Mouse (Mus musculus) right cerebral cortex, postnatal 4 days (tissue): ENCODE results near the gene Higd1a.

Experiments
- DNase-seq: peaks from one replicate; pipeline ENCODE4 v3.0.0-alpha.2; 2022

Gene Higd1a

GRCm38 (mm10) chr9:121858153-121858488 is at the start of gene Higd1a:
Gene Higd1a, minus strand, starts transcription at chr9:121858362.
- no peak for DNase-seq

DNA sequence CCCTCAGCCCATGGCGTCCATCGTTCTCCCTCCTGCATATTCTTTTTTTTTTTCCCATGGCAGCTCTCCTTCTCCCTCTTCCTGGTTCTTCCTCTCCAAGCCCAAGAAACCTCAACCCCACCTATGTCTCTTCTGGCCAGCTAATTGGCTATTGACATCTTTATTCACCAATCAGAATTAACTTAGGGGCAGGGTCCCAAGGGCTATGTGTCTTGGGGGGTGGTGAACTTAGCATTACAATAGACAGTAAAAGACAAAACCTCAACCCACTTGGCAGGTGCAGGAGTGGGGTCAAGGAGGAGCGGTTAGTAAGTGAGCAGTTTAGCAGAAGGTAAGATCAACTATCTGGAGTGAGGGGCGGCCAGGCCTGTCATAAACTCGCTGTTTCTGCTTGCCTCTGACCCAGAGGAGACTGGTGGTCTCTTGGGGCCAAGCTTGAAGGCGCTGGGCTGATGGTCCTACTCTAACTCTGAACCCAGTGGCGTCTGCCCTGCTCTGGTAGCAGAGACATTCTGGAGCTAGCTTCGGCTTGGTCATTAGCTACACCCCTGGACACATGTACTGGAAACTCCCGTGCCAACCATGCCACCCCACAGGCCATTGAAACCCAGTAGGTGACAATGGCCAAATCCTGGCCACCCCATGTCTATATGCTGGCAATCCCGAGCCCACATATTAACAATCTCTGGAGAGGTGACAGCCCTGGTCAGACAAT is 49.4 kb upstream of the Higd1a start:
- peak; percentile 0 for DNase-seq

DNA sequence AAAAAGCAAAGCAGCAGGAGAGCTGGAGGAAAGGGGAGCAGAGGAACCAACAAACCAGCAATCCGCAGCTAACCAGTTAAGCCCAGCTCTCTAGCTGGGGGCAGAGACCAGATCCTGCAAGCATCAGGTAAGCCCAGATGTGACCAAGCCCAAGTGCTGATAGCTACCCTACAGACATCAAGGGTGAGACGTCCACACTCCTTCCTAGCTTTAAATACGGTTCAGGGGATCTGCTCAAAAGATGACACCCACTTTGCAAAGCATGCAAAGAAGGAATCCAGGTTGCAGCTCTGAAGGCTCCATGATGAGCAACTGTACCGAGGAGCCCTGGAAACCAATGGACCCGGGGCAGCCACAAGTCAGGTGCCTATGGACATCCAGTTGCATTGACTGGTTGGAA is 48.3 kb upstream of the Higd1a start:
- no peak for DNase-seq

GRCm38 (mm10) chr9:121905556-121906185 is 47.5 kb upstream of the Higd1a start:
- DNase-seq: no peak

- no peak for DNase-seq
These were observed 46.8 kb upstream of the Higd1a start for GRCm38 (mm10) chr9:121904946-121905345.

GRCm38 (mm10) chr9:121904319-121904718 is 46.2 kb upstream of the Higd1a start:
- peak; percentile 0 for DNase-seq

- peak; percentile 3 for DNase-seq
These were observed 45.5 kb upstream of the Higd1a start for GRCm38 (mm10) chr9:121903476-121904305.

DNA sequence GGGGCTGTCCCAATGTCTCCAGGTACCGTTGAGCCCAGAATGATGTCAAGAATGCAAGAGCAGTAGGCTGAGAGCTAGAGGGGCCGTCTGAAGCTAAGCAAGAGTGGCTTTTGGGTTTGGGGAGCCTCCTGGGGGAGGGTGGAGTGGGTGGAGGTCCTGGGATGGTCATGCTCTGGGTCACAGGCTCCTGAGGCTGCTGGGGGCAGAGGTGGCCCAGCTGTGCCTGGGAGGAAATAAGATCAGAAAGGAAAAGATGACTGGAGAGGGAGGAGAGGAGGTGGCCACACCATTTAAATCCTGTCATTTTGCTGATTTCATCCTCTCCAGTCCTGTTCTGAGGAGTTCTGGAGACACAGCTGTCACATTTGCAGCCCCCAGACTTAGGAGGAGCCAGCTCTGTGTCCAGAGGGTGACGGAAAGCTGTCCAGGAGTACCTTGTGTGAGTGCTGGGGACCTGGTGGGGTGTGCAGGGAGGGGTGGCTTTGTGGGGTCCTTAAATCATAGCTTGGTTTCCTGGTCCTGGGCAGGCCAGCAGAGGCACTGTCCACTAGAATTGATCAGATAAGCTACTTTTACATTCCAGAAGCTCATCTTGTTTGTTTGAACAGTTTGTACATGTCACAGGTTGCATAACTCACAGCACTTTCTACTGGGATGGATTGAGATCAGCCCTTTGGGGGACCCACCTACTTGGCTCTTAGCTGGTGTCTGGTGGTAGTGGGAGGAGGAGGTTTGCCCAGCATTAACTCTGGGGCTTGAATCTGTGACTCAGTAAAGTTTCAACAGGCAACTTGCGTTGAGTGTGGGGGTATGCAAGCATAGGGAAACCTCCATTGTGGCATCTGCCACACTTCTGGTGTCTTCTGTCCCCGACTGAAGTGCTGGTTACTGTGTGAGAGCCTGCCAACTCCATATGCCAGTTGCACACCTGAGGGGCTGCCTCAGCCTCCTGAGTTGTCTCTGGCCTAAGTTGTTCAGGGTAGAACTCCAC is 43.8 kb upstream of the Higd1a start:
- peak; percentile 1 for DNase-seq

DNA sequence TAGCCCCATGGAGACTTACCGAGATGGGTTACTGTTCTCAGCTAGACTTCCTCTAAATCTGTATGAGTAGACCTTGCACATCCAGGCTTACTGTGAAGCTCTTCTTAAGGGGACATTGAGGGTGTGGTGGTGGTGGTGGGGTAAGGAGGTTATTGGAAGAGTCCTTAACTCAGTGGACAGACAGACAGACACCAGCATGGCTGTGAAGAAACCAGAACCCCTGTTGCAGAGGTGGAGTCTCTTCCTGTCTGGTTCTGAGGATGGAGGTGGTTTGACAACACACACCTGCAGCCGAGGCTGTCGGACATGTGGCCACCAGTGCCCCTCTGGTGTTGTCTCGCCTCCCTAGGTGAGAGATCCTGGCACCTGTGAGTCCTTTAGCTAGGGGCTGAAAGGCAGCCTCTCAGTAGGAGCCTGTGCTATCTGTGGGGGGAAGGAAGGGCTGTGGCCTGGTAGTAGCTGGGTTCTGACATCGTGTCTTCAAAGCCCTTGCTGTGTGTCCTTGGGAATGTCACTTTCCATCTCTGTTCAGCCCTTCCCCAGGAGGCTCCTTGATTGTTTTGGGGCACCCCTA is 42.2 kb upstream of the Higd1a start:
- DNase-seq: peak; percentile 0

GRCm38 (mm10) chr9:121899306-121899705 is 41.1 kb upstream of the Higd1a start:
- peak; percentile 1 for DNase-seq

DNA sequence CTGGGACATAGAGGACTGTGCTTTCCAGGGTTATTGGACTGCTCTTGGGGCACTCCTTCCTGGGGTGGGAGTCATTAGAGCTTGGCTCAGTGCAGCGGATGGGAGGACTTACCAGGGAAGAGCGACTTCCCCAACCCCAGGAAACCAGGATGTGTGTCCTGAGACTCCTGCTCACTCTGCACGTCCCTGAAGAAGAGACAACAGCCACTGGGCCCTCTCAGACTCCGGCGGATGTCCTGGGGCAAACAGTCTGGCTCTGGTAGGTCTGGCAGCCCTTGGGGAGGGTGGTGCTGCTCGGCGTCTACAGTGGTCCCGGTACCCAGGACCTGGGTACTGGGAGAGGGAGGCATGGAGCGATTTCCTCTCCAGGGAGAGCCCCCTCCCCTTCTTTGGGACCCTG is 40.1 kb upstream of the Higd1a start, which contains the start of gene Ackr2:
Gene Ackr2, plus strand, starts transcription at position 111 of the 400 bp plus-strand sequence.
- DNase-seq: peak; percentile 0

DNA sequence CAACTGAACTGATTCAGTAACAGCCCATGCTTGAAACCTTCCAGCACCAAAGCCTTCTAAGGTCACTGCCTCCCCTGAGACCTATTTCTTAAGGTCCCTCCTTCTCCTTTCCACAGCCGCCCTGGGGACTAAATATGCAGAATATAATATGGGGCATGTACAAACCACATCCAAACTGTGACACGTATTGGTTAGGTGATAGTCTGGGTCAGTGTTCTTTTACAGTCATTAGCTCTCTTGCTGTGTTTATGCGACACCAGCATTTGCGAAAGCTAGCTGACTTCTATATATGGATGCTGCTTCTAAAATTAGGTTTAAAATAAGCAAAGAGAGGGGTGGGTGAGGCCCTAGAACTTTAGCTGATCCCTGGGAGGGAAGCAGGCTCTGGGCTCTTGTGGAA is 38.7 kb upstream of the Higd1a start:
- peak; percentile 0 for DNase-seq

DNA sequence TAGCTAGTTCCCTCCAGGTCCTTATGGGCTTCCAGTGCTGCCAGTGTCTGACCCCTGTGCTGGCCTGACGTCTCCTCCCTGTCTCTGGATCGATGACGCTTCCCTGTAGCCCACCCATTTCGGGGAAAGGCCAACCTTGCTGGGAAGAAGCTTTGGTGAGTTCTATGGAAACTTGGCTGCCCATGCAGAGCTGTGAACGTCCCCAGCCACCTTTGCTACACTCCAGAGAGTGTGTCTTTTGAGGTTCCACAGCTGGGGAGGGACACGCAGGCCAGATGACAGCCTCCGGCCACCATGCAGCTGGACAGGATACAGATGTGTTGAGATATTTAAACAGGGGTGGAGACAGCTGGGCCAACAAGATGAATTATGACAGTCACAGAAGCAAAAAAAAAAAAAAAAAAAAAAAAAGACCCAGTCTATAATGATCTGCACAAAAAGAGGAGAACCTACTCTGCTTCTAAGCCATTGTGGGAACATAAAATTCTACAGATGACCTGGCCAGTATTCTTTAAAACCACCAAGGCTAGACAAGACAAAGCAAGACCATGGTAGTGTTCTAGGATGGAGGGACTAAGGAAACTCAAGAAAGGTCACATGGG is 37.3 kb upstream of the Higd1a start:
- DNase-seq: peak; percentile 0

- DNase-seq: no peak
These were observed 36.3 kb upstream of the Higd1a start for GRCm38 (mm10) chr9:121894447-121894846.

- peak; percentile 0 for DNase-seq
These were observed 34.0 kb upstream of the Higd1a start for GRCm38 (mm10) chr9:121892057-121892687.

- DNase-seq: no peak
These were observed 33.1 kb upstream of the Higd1a start for GRCm38 (mm10) chr9:121891301-121891700.

- DNase-seq: no peak
These were observed 32.3 kb upstream of the Higd1a start for GRCm38 (mm10) chr9:121890441-121890941.

GRCm38 (mm10) chr9:121889927-121890440 is 31.8 kb upstream of the Higd1a start:
- peak; percentile 1 for DNase-seq

DNA sequence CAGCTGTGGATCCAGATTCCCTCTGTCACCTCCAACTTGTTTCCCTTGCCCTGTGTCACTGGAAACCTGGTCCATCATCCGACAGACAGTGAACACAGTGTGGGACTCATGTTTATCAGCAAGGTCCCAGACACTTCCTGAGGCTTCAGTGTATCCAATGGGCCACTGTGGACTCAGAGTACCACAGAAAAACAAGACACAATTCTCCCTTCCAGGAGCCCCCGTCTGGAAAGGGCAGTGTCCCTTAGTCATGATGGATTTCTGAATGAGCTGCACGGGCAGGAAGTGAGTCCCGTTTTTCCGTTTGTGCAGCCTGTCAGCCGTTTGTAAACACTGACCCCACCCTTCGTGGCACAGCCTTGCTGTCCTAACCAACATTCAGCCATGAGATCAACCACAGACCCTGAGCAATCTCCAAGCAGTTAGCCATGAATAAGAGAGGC is 23.9 kb upstream of the Higd1a start:
- DNase-seq: no peak

- DNase-seq: no peak
These were observed 23.1 kb upstream of the Higd1a start for GRCm38 (mm10) chr9:121881301-121881700.

- peak; percentile 68 for DNase-seq
These were observed 22.7 kb upstream of the Higd1a start for GRCm38 (mm10) chr9:121880840-121881239.
